Comparison of ENCODE assay signal across 8 mouse cellular contexts in the genomic region with DNA sequence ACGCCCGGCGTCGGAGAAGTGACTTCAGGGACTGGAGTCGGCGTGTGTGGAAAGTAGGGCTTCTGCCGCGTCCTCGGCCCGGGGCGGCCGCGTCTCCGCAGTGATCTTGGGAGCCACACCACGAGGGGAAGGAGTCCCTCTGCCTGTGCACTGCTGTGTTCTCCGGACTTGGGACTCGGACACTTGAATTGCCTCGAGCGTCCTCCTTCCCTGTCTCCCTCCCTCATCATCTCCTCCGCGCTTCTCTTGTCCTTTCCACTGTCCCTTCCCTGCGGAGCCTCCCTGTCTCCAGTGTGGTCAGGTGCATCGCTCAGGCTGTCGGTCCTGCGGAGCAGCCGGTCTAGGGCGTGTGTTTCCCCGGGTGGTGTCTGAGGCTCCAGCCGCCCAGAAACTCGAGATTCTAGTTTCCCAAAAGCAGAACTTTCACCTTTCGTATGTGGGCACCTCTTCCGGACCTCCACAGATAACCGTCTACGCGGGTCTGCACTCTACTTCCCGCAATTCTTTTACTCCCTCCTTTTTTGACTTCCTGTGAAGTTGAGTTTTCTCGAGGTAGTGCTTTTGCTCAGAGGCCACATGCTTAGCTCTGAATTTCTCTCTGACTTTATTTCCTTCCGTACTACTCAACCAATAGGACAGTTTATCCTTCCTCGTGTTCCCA. TPM values are rescaled to one million over a fixed set of nuclear protein-coding genes. Genes with fewer than 3 reads are reported as not detected.
DNase-seq lines count a peak whose midpoint lies in the region; ATAC-seq lines count a peak whose summit lies in the region.

No protein-coding gene starts in this region.

- H3K27ac ChIP-seq in midbrain, embryonic 16.5 days (ENCODE audit: low read length) = peak overlapping the region; percentile 76

- no peaks in the 10 kb centered on the region for H3K36me3 ChIP-seq in midbrain, embryonic 16.5 days (ENCODE audit: control insufficient read depth, insufficient read depth, low read length)

- H3K4me2 ChIP-seq in midbrain, embryonic 16.5 days (ENCODE audit: low read length) = peak overlapping the region; percentile 85

- H3K9ac ChIP-seq in midbrain, embryonic 16.5 days (ENCODE audit: low read depth, low read length) = peak overlapping the region; percentile 72

- ATAC-seq in erythroid progenitor cell, adult 5-6 weeks (replicated peaks; ENCODE audit: low FRiP score, poor library complexity, severe bottlenecking) = peak; percentile 70
- ATAC-seq in midbrain, embryonic 16.5 days = peak; percentile 59

- H3K27me3 ChIP-seq in midbrain, embryonic 16.5 days (ENCODE audit: control insufficient read depth, insufficient read depth, low read depth, low read length) = no peaks in the 10 kb centered on the region

- WGBS in midbrain, embryonic 16.5 days = under 1% methylated on average over 38 of the region's 39 CpGs

- H3K4me1 ChIP-seq in midbrain, embryonic 16.5 days (ENCODE audit: control insufficient read depth, insufficient read depth, low read length) = peaks cover 32% of the 10 kb centered on the region

- no peaks in the 10 kb centered on the region for H3K9me3 ChIP-seq in midbrain, embryonic 16.5 days (replicated peaks; ENCODE audit: control insufficient read depth, low read length, poor library complexity, severe bottlenecking)

- peak overlapping the region; percentile 83 for H3K4me3 ChIP-seq in midbrain, embryonic 16.5 days (ENCODE audit: low read depth, low read length)

- DNase-seq in layer of hippocampus, postnatal 36 days = peak; percentile 8 to 26
- DNase-seq in layer of hippocampus, adult 11-12 months (ENCODE audit: low spot score) = no peak
- DNase-seq in R1 (ENCODE audit: low read depth, low spot score) = peak; percentile 74
- peak; percentile 17 to 43 for DNase-seq in kidney, postnatal 36 days
- no peak for DNase-seq in cerebellum, adult 11-12 months
- no peak for DNase-seq in left cerebral cortex, adult 11 months (ENCODE audit: low spot score)

RNA-seq across cellular contexts. Expression of gene Uchl5, which starts 0.6 kb away (rescaled TPM):
- 10 to 100 TPM; 33.8 to 39.5 TPM for total RNA-seq in layer of hippocampus, postnatal 36 days (2021)
- 50.5 and 64.1 TPM in 2 replicates for total RNA-seq in erythroid progenitor cell, adult 5-6 weeks (2015; ENCODE audit: low replicate concordance)
- total RNA-seq in erythroid progenitor cell, adult 5-6 weeks (2017; ENCODE audit: low replicate concordance) = 42.4 and 126 TPM in 2 replicates
- 60.6 and 66.4 TPM in 2 replicates for polyA plus RNA-seq in midbrain, embryonic 16.5 days (2015; fragmentation: Nextera tagmentation; extraction: Ambion mirVana)

RNA-seq across cellular contexts. Expression of gene Trove2, which starts 0.8 kb away (rescaled TPM):
- 10 to 100 TPM; 32.0 to 32.4 TPM for total RNA-seq in layer of hippocampus, postnatal 36 days (2021)
- 0.72 TPM in 1 of 2 replicates, not detected in the other for total RNA-seq in erythroid progenitor cell, adult 5-6 weeks (2015; ENCODE audit: low replicate concordance)
- 0.51 TPM in 1 of 2 replicates, not detected in the other for total RNA-seq in erythroid progenitor cell, adult 5-6 weeks (2017; ENCODE audit: low replicate concordance)
- 36.4 and 40.0 TPM in 2 replicates for polyA plus RNA-seq in midbrain, embryonic 16.5 days (2015; fragmentation: Nextera tagmentation; extraction: Ambion mirVana)

Comparison
In these comparisons a context has a peak if more than half of its experiments do, and no peak if none do; other contexts are left out.
1. DNase-seq: peak in layer of hippocampus, postnatal 36 days (2 of 2), R1 (single experiment) and kidney, postnatal 36 days (2 of 2); none in layer of hippocampus, adult 11-12 months (single experiment), cerebellum, adult 11-12 months (single experiment) and left cerebral cortex, adult 11 months (single experiment).
2. RNA of gene Trove2, which starts 0.8 kb away (total RNA-seq): 32.0 to 32.4 TPM in layer of hippocampus, postnatal 36 days; 0.51 to 0.72 TPM in erythroid progenitor cell, adult 5-6 weeks; every median in the first group is over 10 times any median in the second.